Mouse (Mus musculus): ENCODE data around the gene Tctex1d2. TPM values are rescaled to one million over a fixed set of nuclear protein-coding genes. Genes with fewer than 3 reads are reported as not detected.

Tctex1d2 gene
- total RNA-seq, 2 experiments from 2014 or later: 5.2 to 5.5 TPM

- no peak for DNase-seq (ENCODE audit: low spot score)
Measured at GRCm38 (mm10) chr16:32468488-32468887, 49.0 kb downstream of the Tctex1d2 start.

- DNase-seq (ENCODE audit: low spot score): no peak
Measured at GRCm38 (mm10) chr16:32469404-32470105, 50.1 kb downstream of the Tctex1d2 start.

- no peak for DNase-seq (ENCODE audit: low spot score)
Measured at GRCm38 (mm10) chr16:32472276-32473015, 52.9 kb downstream of the Tctex1d2 start.

- no peak for DNase-seq (ENCODE audit: low spot score)
Measured at GRCm38 (mm10) chr16:32477315-32477714, 57.8 kb downstream of the Tctex1d2 start.

Other genes starting within 250 kb of the Tctex1d2 start
- gene Bex6, start 239.9 kb upstream of the Tctex1d2 start, total RNA-seq (2021): not detected
- gene Fbxo45, start 172.5 kb upstream of the Tctex1d2 start, total RNA-seq (2021): 10 to 100 TPM; 16.1 to 16.7 TPM
- 1 to 10 TPM; 5.2 to 7.4 TPM for gene Wdr53, start 172.5 kb upstream of the Tctex1d2 start, total RNA-seq (2021)
- gene Smco1, start 148.2 kb upstream of the Tctex1d2 start, total RNA-seq (2021): 10 to 100 TPM; 58.3 to 81.5 TPM
- 1 to 10 TPM; 8.7 to 8.9 TPM for gene Rnf168, start 142.2 kb upstream of the Tctex1d2 start, total RNA-seq (2021)
- gene Ubxn7, start 87.4 kb upstream of the Tctex1d2 start, total RNA-seq (2021): 10 to 100 TPM; 13.0 to 15.3 TPM
- gene Tm4sf19, start 19.2 kb upstream of the Tctex1d2 start, total RNA-seq (2021): not detected
- gene Pcyt1a, start 11.2 kb downstream of the Tctex1d2 start, total RNA-seq (2021): 100 to 1,000 TPM; 124 to 125 TPM
- gene Slc51a, start 68.2 kb downstream of the Tctex1d2 start, total RNA-seq (2021): not detected
- gene Zdhhc19, start 76.6 kb downstream of the Tctex1d2 start, total RNA-seq (2021): not detected
- 10 to 100 TPM; 51.9 to 58.7 TPM for gene Tfrc, start 189.2 kb downstream of the Tctex1d2 start, total RNA-seq (2021)
- gene Tnk2, start 224.2 kb downstream of the Tctex1d2 start, total RNA-seq (2021): 10 to 100 TPM; 44.9 to 46.5 TPM

All from gastrocnemius, adult 18-20 months (tissue).